Comparison of ENCODE assay signal across 12 mouse cellular contexts in genomic region chr13:107767262-107767624, GRCm38 (mm10).
DNase-seq lines count a peak whose midpoint lies in the region; ATAC-seq lines count a peak whose summit lies in the region.
"Had no signal": no experiment of that assay in that cellular context is flagged by ENCODE, and none has a peak within 500 bp of the region (broad histone marks: within the 10 kb centered on the region; RNA-seq: fewer than 3 reads in every experiment).

No protein-coding gene starts in this region.

- no peak overlapping the region for H3K9ac ChIP-seq in hindbrain, embryonic 13.5 days
- no peak overlapping the region for H3K9ac ChIP-seq in midbrain, embryonic 16.5 days (ENCODE audit: low read depth, low read length)

- no peaks in the 10 kb centered on the region for H3K27me3 ChIP-seq in hindbrain, embryonic 13.5 days
- no peaks in the 10 kb centered on the region for H3K27me3 ChIP-seq in midbrain, embryonic 16.5 days (ENCODE audit: control insufficient read depth, insufficient read depth, low read depth, low read length)

- peaks cover 51% of the 10 kb centered on the region for H3K4me1 ChIP-seq in hindbrain, embryonic 13.5 days (replicated peaks)
- peaks cover 19% of the 10 kb centered on the region for H3K4me1 ChIP-seq in midbrain, embryonic 16.5 days (ENCODE audit: control insufficient read depth, insufficient read depth, low read length)

- H3K4me2 ChIP-seq in hindbrain, embryonic 13.5 days, result no peak overlapping the region
- H3K4me2 ChIP-seq in midbrain, embryonic 16.5 days (ENCODE audit: low read length), result no peak overlapping the region

- no peak overlapping the region for H3K4me3 ChIP-seq in hindbrain, embryonic 13.5 days
- H3K4me3 ChIP-seq in midbrain, embryonic 16.5 days (ENCODE audit: low read depth, low read length), result no peak overlapping the region

- peaks cover 15% of the 10 kb centered on the region for H3K36me3 ChIP-seq in hindbrain, embryonic 13.5 days
- H3K36me3 ChIP-seq in midbrain, embryonic 16.5 days (ENCODE audit: control insufficient read depth, insufficient read depth, low read length), result no peaks in the 10 kb centered on the region

- ATAC-seq in hindbrain, embryonic 13.5 days (ENCODE audit: low FRiP score), result peak; percentile 89
- ATAC-seq in midbrain, embryonic 16.5 days, result peak; percentile 83

- DNase-seq in cerebellum, adult 9-10 months, result peak; percentile 10
- DNase-seq in cerebellum, adult 18-20 months, result no peak
- DNase-seq in layer of hippocampus, adult 11-12 months (ENCODE audit: low spot score), result peak; percentile 31
- DNase-seq in layer of hippocampus, adult 9-10 months (ENCODE audit: low spot score), result no peak
- DNase-seq in kidney, postnatal 4 days, result no peak
- DNase-seq in retina, embryonic 14.5 days (ENCODE audit: low spot score), result no peak
- DNase-seq: adrenal gland, postnatal 25 days; cerebellum, adult 11-12 months; gastrocnemius, postnatal 14 days; thymus, adult 2 months had no signal

- H3K27ac ChIP-seq in hindbrain, embryonic 13.5 days, result peak overlapping the region; percentile 79
- no peak overlapping the region for H3K27ac ChIP-seq in midbrain, embryonic 16.5 days (ENCODE audit: low read length)

- WGBS in hindbrain, embryonic 13.5 days, result 28% methylated on average over 2 of the region's 2 CpGs
- 7% methylated on average over 2 of the region's 2 CpGs for whole genome bisulfite sequencing in midbrain, embryonic 16.5 days

- H3K9me3 ChIP-seq in hindbrain, embryonic 13.5 days, result no peaks in the 10 kb centered on the region
- no peaks in the 10 kb centered on the region for H3K9me3 ChIP-seq in midbrain, embryonic 16.5 days (replicated peaks; ENCODE audit: control insufficient read depth, low read length, poor library complexity, severe bottlenecking)

Comparison
In these comparisons a context has a peak if more than half of its experiments do, and no peak if none do; other contexts are left out.
1. DNase-seq: peak in cerebellum, adult 9-10 months (single experiment) and layer of hippocampus, adult 11-12 months (single experiment); none in cerebellum, adult 18-20 months (0 of 2), layer of hippocampus, adult 9-10 months (single experiment), kidney, postnatal 4 days (0 of 2) and retina, embryonic 14.5 days (single experiment).